In the genomic region with DNA sequence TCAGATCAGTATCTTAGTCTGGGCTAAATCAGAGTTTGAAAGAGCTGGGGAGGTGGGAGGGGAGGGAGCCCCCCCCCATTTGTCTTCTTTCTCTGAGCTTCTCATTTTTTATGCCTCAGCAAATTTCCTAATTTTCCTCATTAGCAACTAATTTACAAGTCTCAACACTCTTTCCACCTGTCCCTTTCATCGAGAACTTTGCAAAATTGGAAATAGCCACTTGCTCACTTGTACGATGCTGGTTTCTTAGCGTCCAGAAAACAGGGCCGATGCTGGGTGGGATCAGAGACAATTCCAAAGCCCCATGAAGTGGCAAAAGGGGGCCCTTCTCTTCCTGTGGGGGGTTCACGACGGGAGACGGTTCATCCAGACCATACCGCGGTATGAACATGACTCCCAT, we compare ENCODE assay signal across 22 mouse cellular contexts.
A peak's percentile ranks its signal among the peaks of the same experiment; 100 is the strongest.
DNase-seq lines count a peak whose midpoint lies in the region; ATAC-seq and TF ChIP-seq lines count a peak whose summit lies in the region.
"Had no signal": no experiment of that assay in that cellular context is flagged by ENCODE, and none has a peak within 500 bp of the region (broad histone marks: within the 10 kb centered on the region; RNA-seq: fewer than 3 reads in every experiment).

No protein-coding gene starts in this region.

- no peak overlapping the region for H3K4me3 ChIP-seq in forebrain, embryonic 10.5 days
- H3K4me3 ChIP-seq in forebrain, embryonic 11.5 days (ENCODE audit: low read depth, low read length), result no peak overlapping the region
- no peak overlapping the region for H3K4me3 ChIP-seq in layer of hippocampus, adult 2 months
- H3K4me3 ChIP-seq in forebrain, embryonic 13.5 days, result no peak overlapping the region
- no peak overlapping the region for H3K4me3 ChIP-seq in forebrain, postnatal 0 days (ENCODE audit: low read depth, low read length)
- H3K4me3 ChIP-seq: embryonic facial prominence, embryonic 13.5 days; heart, adult 2 months had no signal

- WGBS in forebrain, embryonic 10.5 days, result 78% methylated on average over 9 of the region's 9 CpGs
- 49% methylated on average over 9 of the region's 9 CpGs for WGBS in forebrain, embryonic 11.5 days
- WGBS in forebrain, embryonic 13.5 days, result 30% methylated on average over 9 of the region's 9 CpGs
- WGBS in forebrain, postnatal 0 days, result 16% methylated on average over 9 of the region's 9 CpGs

- no peak for TF ChIP-seq CTCF in layer of hippocampus, adult 2 months (conservative IDR thresholded peaks at IDR 0.05)
- no peak for TF ChIP-seq CTCF in forebrain, postnatal 0 days (IDR thresholded peaks at IDR 0.05; ENCODE audit: low read depth)

- no peak overlapping the region for H3K9ac ChIP-seq in forebrain, embryonic 11.5 days (ENCODE audit: low read length)
- no peak overlapping the region for H3K9ac ChIP-seq in forebrain, embryonic 13.5 days
- no peak overlapping the region for H3K9ac ChIP-seq in forebrain, postnatal 0 days
- H3K9ac ChIP-seq: embryonic facial prominence, embryonic 13.5 days had no signal

- H3K27me3 ChIP-seq in forebrain, embryonic 10.5 days (ENCODE audit: poor library complexity, severe bottlenecking), result peaks cover 78% of the 10 kb centered on the region
- no peaks in the 10 kb centered on the region; the same call in none of the 2 replicates for H3K27me3 ChIP-seq in forebrain, embryonic 11.5 days (ENCODE audit: control insufficient read depth, insufficient read depth, low read length)
- H3K27me3 ChIP-seq in forebrain, embryonic 13.5 days, result peaks cover 6% of the 10 kb centered on the region; the same call in 1 of the 2 replicates
- H3K27me3 ChIP-seq in forebrain, postnatal 0 days (ENCODE audit: insufficient read depth, low read length), result no peaks in the 10 kb centered on the region

- no peak for ATAC-seq in forebrain, embryonic 11.5 days (replicated peaks; ENCODE audit: low FRiP score)
- ATAC-seq in forebrain, embryonic 13.5 days, result 0 out of 2 replicates have a peak, but pooled peaks have one; percentile 14
- ATAC-seq in forebrain, postnatal 0 days, result no peak; the same call in 1 of the 2 replicates
- ATAC-seq: CD4-positive, CD25-positive, alpha-beta regulatory T cell, adult 4 months; hindbrain, embryonic 16.5 days; inflammation-experienced regulatory T-cells, adult 6 months; intestine, postnatal 0 days had no signal

- DNase-seq in forebrain, embryonic 10.5 days (ENCODE audit: extremely low spot score, low spot score), result no peak
- no peak for DNase-seq in forebrain, embryonic 11.5 days (ENCODE audit: low spot score)
- peak in 1 of 2 experiments; percentile 22 for DNase-seq in layer of hippocampus, adult 2 months (ENCODE audit: low spot score in 2 of 2)
- DNase-seq in layer of hippocampus, adult 9-10 months (ENCODE audit: low spot score), result no peak
- DNase-seq in forebrain, postnatal 0 days, result no peak
- no peak for DNase-seq in ovary, postnatal 14 days (ENCODE audit: low spot score)
- DNase-seq: adrenal gland, adult 8-10 months; adrenal gland, postnatal 36 days; B cell, adult 2 months; cerebellum, adult 11-12 months; cerebellum, adult 9-11 months; cerebellum, postnatal 36 days; gastrocnemius, postnatal 10 days; heart, adult 2 months; heart, postnatal 36 days had no signal

- H3K36me3 ChIP-seq in forebrain, embryonic 10.5 days (replicated peaks), result no peaks in the 10 kb centered on the region
- H3K36me3 ChIP-seq in forebrain, embryonic 11.5 days (ENCODE audit: control insufficient read depth, insufficient read depth, low read length), result no peaks in the 10 kb centered on the region
- H3K36me3 ChIP-seq in forebrain, embryonic 13.5 days (ENCODE audit: poor library complexity, severe bottlenecking), result no peaks in the 10 kb centered on the region
- H3K36me3 ChIP-seq in forebrain, postnatal 0 days (ENCODE audit: insufficient read depth), result no peaks in the 10 kb centered on the region
- H3K36me3 ChIP-seq: embryonic facial prominence, embryonic 13.5 days; G1E had no signal

- no peak overlapping the region for H3K4me2 ChIP-seq in forebrain, embryonic 11.5 days (ENCODE audit: low read depth, low read length, severe bottlenecking)
- H3K4me2 ChIP-seq in forebrain, embryonic 13.5 days, result peak overlapping the region; percentile 28
- no peak overlapping the region for H3K4me2 ChIP-seq in forebrain, postnatal 0 days (ENCODE audit: low read depth)
- H3K4me2 ChIP-seq: embryonic facial prominence, embryonic 13.5 days had no signal

- no peaks in the 10 kb centered on the region for H3K9me3 ChIP-seq in forebrain, embryonic 10.5 days
- no peaks in the 10 kb centered on the region for H3K9me3 ChIP-seq in forebrain, embryonic 11.5 days (ENCODE audit: control insufficient read depth, low read length)
- H3K9me3 ChIP-seq in forebrain, embryonic 13.5 days (replicated peaks), result no peaks in the 10 kb centered on the region
- no peaks in the 10 kb centered on the region for H3K9me3 ChIP-seq in forebrain, postnatal 0 days (ENCODE audit: low read length)
- H3K9me3 ChIP-seq: embryonic facial prominence, embryonic 13.5 days had no signal

- peaks cover 100% of the 10 kb centered on the region for H3K4me1 ChIP-seq in forebrain, embryonic 10.5 days
- peaks cover 64% of the 10 kb centered on the region for H3K4me1 ChIP-seq in forebrain, embryonic 11.5 days (replicated peaks; ENCODE audit: control insufficient read depth, insufficient read depth, low read length)
- peaks cover 98% of the 10 kb centered on the region for H3K4me1 ChIP-seq in forebrain, embryonic 13.5 days
- peaks cover 19% of the 10 kb centered on the region for H3K4me1 ChIP-seq in forebrain, postnatal 0 days (ENCODE audit: insufficient read depth)

- peak overlapping the region; percentile 61; the same call in 1 of the 2 replicates for H3K27ac ChIP-seq in forebrain, embryonic 10.5 days
- no peak overlapping the region for H3K27ac ChIP-seq in forebrain, embryonic 11.5 days (ENCODE audit: low read depth, low read length)
- peak overlapping the region; percentile 91 for H3K27ac ChIP-seq in layer of hippocampus, adult 2 months
- peak overlapping the region; percentile 46 for H3K27ac ChIP-seq in forebrain, embryonic 13.5 days
- H3K27ac ChIP-seq in forebrain, postnatal 0 days (ENCODE audit: low read depth, low read length), result peak overlapping the region; percentile 15; the same call in 1 of the 2 replicates
- H3K27ac ChIP-seq: embryonic facial prominence, embryonic 13.5 days; heart, adult 2 months had no signal
